In the genomic region with DNA sequence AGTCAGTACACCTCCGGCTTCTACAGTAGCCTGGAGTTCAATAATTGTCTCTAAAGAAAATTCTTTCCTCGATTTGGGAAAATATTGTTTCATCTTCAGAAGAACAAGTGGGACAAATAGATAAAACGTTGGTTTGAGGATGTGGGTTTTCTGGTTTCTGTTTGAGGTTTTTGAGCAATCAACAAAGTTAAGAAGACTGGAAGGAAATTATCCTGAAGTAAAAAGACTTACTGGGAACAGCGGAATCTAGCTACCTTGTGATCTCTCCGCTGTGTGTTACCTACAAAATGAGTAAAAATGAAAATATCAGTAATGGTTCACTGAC, we compare ENCODE assay signal across 7 mouse cellular contexts. TPM values are rescaled to one million over a fixed set of nuclear protein-coding genes. Genes with fewer than 3 reads are reported as not detected.
DNase-seq lines count a peak whose midpoint lies in the region; ATAC-seq and TF ChIP-seq lines count a peak whose summit lies in the region.

No protein-coding gene starts in this region.

- peak overlapping the region; percentile 56 for H3K9ac ChIP-seq in lung, embryonic 15.5 days
- no peak overlapping the region for H3K9ac ChIP-seq in limb, embryonic 11.5 days (ENCODE audit: low read length)

- no peak for TF ChIP-seq CTCF in olfactory bulb, adult 2 months (IDR thresholded peaks at IDR 0.05; ENCODE audit: insufficient read depth, low read depth, low read length)

- peak overlapping the region; percentile 91 for H3K27ac ChIP-seq in lung, embryonic 15.5 days
- peak overlapping the region; percentile 93 for H3K27ac ChIP-seq in forebrain, embryonic 10.5 days
- no peak overlapping the region for H3K27ac ChIP-seq in limb, embryonic 11.5 days (replicated peaks; ENCODE audit: low read depth, low read length)
- peak overlapping the region; percentile 84 for H3K27ac ChIP-seq in olfactory bulb, adult 2 months (ENCODE audit: insufficient read depth, low read depth, low read length)

- no peaks in the 10 kb centered on the region for H3K36me3 ChIP-seq in lung, embryonic 15.5 days
- no peaks in the 10 kb centered on the region for H3K36me3 ChIP-seq in forebrain, embryonic 10.5 days (replicated peaks)
- no peaks in the 10 kb centered on the region for H3K36me3 ChIP-seq in limb, embryonic 11.5 days (ENCODE audit: control insufficient read depth, insufficient read depth, low read length)

- peaks cover 11% of the 10 kb centered on the region; the same call in 1 of the 2 replicates for H3K4me1 ChIP-seq in lung, embryonic 15.5 days
- H3K4me1 ChIP-seq in forebrain, embryonic 10.5 days = peaks cover 25% of the 10 kb centered on the region
- 0 out of 2 replicates have a peak, but pooled peaks cover 2% of the 10 kb centered on the region for H3K4me1 ChIP-seq in limb, embryonic 11.5 days (ENCODE audit: control insufficient read depth, insufficient read depth, low read length)
- H3K4me1 ChIP-seq in olfactory bulb, adult 2 months (ENCODE audit: control insufficient read depth, insufficient read depth, low read length) = 0 out of 2 replicates have a peak, but pooled peaks cover 2% of the 10 kb centered on the region

- TF ChIP-seq POLR2A in olfactory bulb, adult 2 months (IDR thresholded peaks at IDR 0.05; ENCODE audit: insufficient read depth, low read depth, low read length) = no peak

- peak overlapping the region; percentile 68 for H3K4me3 ChIP-seq in lung, embryonic 15.5 days
- peak overlapping the region; percentile 80 for H3K4me3 ChIP-seq in forebrain, embryonic 10.5 days
- peak overlapping the region; percentile 83 for H3K4me3 ChIP-seq in limb, embryonic 11.5 days (ENCODE audit: low read depth, low read length)
- H3K4me3 ChIP-seq in olfactory bulb, adult 2 months (ENCODE audit: insufficient read depth, low read depth, low read length) = peak overlapping the region; percentile 69

- no peak for DNase-seq in lung, postnatal 36 days
- no peak for DNase-seq in forebrain, embryonic 10.5 days (ENCODE audit: extremely low spot score, low spot score)
- no peak for DNase-seq in limb, embryonic 11.5 days (ENCODE audit: low spot score)
- DNase-seq in spleen, adult 18-20 months = no peak
- no peak for DNase-seq in left cerebral cortex, postnatal 14 days (ENCODE audit: low spot score in 2 of 2)

- no peaks in the 10 kb centered on the region for H3K27me3 ChIP-seq in lung, embryonic 15.5 days
- no peaks in the 10 kb centered on the region for H3K27me3 ChIP-seq in forebrain, embryonic 10.5 days (ENCODE audit: poor library complexity, severe bottlenecking)
- H3K27me3 ChIP-seq in limb, embryonic 11.5 days (ENCODE audit: control insufficient read depth, insufficient read depth, low read length) = no peaks in the 10 kb centered on the region

- intact Hi-C loops in left cerebral cortex, postnatal 14 days (cut with DNase I) = loop anchor here (2.0 kb wide), 2 partner anchors 162 to 170 kb away; no protein-coding TSS in a partner anchor

- H3K4me2 ChIP-seq in lung, embryonic 15.5 days = peak overlapping the region; percentile 59
- peak overlapping the region; percentile 47 for H3K4me2 ChIP-seq in limb, embryonic 11.5 days (ENCODE audit: low read depth, severe bottlenecking)

- ATAC-seq in lung, embryonic 15.5 days (ENCODE audit: borderline replicate concordance, extremely low read depth, low FRiP score, low TSS enrichment) = no peak
- ATAC-seq in limb, embryonic 11.5 days (ENCODE audit: insufficient number of reproducible peaks, low FRiP score, low TSS enrichment, low read depth) = no peak

- 22% methylated on average over 5 of the region's 5 CpGs for WGBS in lung, embryonic 15.5 days
- WGBS in forebrain, embryonic 10.5 days = 19% methylated on average over 5 of the region's 5 CpGs
- 31% methylated on average over 5 of the region's 5 CpGs for WGBS in limb, embryonic 11.5 days
- 22% methylated on average over 5 of the region's 5 CpGs for WGBS in olfactory bulb, adult 2 months

- no peaks in the 10 kb centered on the region for H3K9me3 ChIP-seq in lung, embryonic 15.5 days
- no peaks in the 10 kb centered on the region for H3K9me3 ChIP-seq in forebrain, embryonic 10.5 days
- no peaks in the 10 kb centered on the region for H3K9me3 ChIP-seq in limb, embryonic 11.5 days (ENCODE audit: control insufficient read depth, low read length)

RNA-seq across cellular contexts. Expression of a gene that starts 0.7 kb away (rescaled TPM):
- 14.2 and 15.4 TPM in 2 replicates for polyA plus RNA-seq in lung, embryonic 15.5 days (2015; fragmentation: Nextera tagmentation; extraction: Ambion mirVana)
- 15.1 and 16.4 TPM in 2 replicates for polyA plus RNA-seq in forebrain, embryonic 10.5 days (2016; fragmentation: Nextera tagmentation; extraction: Ambion mirVana)
- 23.1 and 24.4 TPM in 2 replicates for polyA plus RNA-seq in limb, embryonic 11.5 days (2014; fragmentation: Nextera tagmentation; extraction: Ambion mirVana)
- not detected in 2 replicates for polyA plus RNA-seq in olfactory bulb, adult 2 months (2012; ENCODE audit: insufficient read depth, insufficient read length, low replicate concordance, missing spikeins)
- 10 to 100 TPM; 24.1 to 24.2 TPM for total RNA-seq in left cerebral cortex, postnatal 14 days (2021)

Comparison
In these comparisons a context has a peak if more than half of its experiments do, and no peak if none do; other contexts are left out.
1. RNA of a gene that starts 0.7 kb away (polyA plus RNA-seq): 23.1 to 24.4 TPM in limb, embryonic 11.5 days, 14.2 to 15.4 TPM in lung, embryonic 15.5 days and 15.1 to 16.4 TPM in forebrain, embryonic 10.5 days; not detected in olfactory bulb, adult 2 months; every median in the first group is over 10 times any median in the second.
2. Peak in every context shown above with its lines, with median percentiles within 50 percentile points of each other: H3K4me3 ChIP-seq.